Mouse (Mus musculus): ENCODE measurements around the gene Tomt. TPM values are rescaled to one million over a fixed set of nuclear protein-coding genes. Genes with fewer than 3 reads are reported as not detected.

Gene Tomt
- polyA plus RNA-seq, 2 experiments = 0.18 to 0.29 TPM

GRCm38 (mm10) chr7:101869163-101869500 is 37.0 kb downstream of the Tomt start:
- no peak for TF ChIP-seq POLR2A (IDR thresholded peaks at IDR 0.05; ENCODE audit: borderline replicate concordance, extremely low read depth, insufficient read depth, insufficient read length)

GRCm38 (mm10) chr7:101868241-101869162 is 37.7 kb downstream of the Tomt start:
- H3K36me3 ChIP-seq (ENCODE audit: control insufficient read depth, insufficient read depth, low read length) = no peaks in the 10 kb centered on the region
- H3K27ac ChIP-seq (replicated peaks; ENCODE audit: low read depth, low read length) = no peak overlapping the region
- no peaks in the 10 kb centered on the region for H3K9me3 ChIP-seq (ENCODE audit: control insufficient read depth, low read length)
- H3K4me3 ChIP-seq (replicated peaks; ENCODE audit: low read length) = no peak overlapping the region
- no peak overlapping the region for H3K4me2 ChIP-seq (replicated peaks; ENCODE audit: low read depth, low read length, severe bottlenecking)
- H3K9ac ChIP-seq (ENCODE audit: low read depth, low read length, severe bottlenecking) = no peak overlapping the region
- ATAC-seq (ENCODE audit: low FRiP score, low read depth) = no peak
- DNase-seq (ENCODE audit: low spot score) = no peak
- no peaks in the 10 kb centered on the region for H3K27me3 ChIP-seq (ENCODE audit: control insufficient read depth, insufficient read depth, low read length)
- TF ChIP-seq POLR2A (IDR thresholded peaks at IDR 0.05; ENCODE audit: borderline replicate concordance, extremely low read depth, insufficient read depth, insufficient read length) = no peak
- H3K4me1 ChIP-seq (ENCODE audit: control insufficient read depth, insufficient read depth, low read length) = no peaks in the 10 kb centered on the region
- WGBS = 78% methylated on average over 13 of the region's 13 CpGs

More at GRCm38 (mm10) chr7:101869163-101869500, 37.0 kb downstream of the Tomt start:
- H3K27me3 ChIP-seq (ENCODE audit: control insufficient read depth, insufficient read depth, low read length) = no peaks in the 10 kb centered on the region
- ATAC-seq (ENCODE audit: low FRiP score, low read depth) = no peak
- H3K27ac ChIP-seq (replicated peaks; ENCODE audit: low read depth, low read length) = no peak overlapping the region
- H3K9me3 ChIP-seq (ENCODE audit: control insufficient read depth, low read length) = no peaks in the 10 kb centered on the region
- no peak overlapping the region for H3K4me3 ChIP-seq (replicated peaks; ENCODE audit: low read length)
- no peak for DNase-seq (ENCODE audit: low spot score)
- H3K9ac ChIP-seq (ENCODE audit: low read depth, low read length, severe bottlenecking) = no peak overlapping the region
- H3K36me3 ChIP-seq (ENCODE audit: control insufficient read depth, insufficient read depth, low read length) = no peaks in the 10 kb centered on the region
- H3K4me2 ChIP-seq (replicated peaks; ENCODE audit: low read depth, low read length, severe bottlenecking) = no peak overlapping the region
- 69% methylated on average over 7 of the region's 7 CpGs for WGBS
- no peaks in the 10 kb centered on the region for H3K4me1 ChIP-seq (ENCODE audit: control insufficient read depth, insufficient read depth, low read length)

- DNase-seq (ENCODE audit: low spot score) = no peak
- no peak for ATAC-seq (ENCODE audit: low FRiP score, low read depth)
- WGBS = 92% methylated on average over 4 of the region's 4 CpGs
Observed at GRCm38 (mm10) chr7:101867482-101867881, 38.7 kb downstream of the Tomt start.

GRCm38 (mm10) chr7:101866491-101867265 is 39.5 kb downstream of the Tomt start:
- ATAC-seq (ENCODE audit: low FRiP score, low read depth) (no peak), DNase-seq (ENCODE audit: low spot score) (no peak)
- TF ChIP-seq POLR2A (IDR thresholded peaks at IDR 0.05; ENCODE audit: borderline replicate concordance, extremely low read depth, insufficient read depth, insufficient read length) = no peak
- Histone ChIP-seq H3K9ac (ENCODE audit: low read depth, low read length, severe bottlenecking) (no peak overlapping the region), H3K27me3 (ENCODE audit: control insufficient read depth, insufficient read depth, low read length) (no peaks in the 10 kb centered on the region), H3K27ac (replicated peaks; ENCODE audit: low read depth, low read length) (no peak overlapping the region), H3K4me1 (ENCODE audit: control insufficient read depth, insufficient read depth, low read length) (no peaks in the 10 kb centered on the region), H3K4me3 (replicated peaks; ENCODE audit: low read length) (no peak overlapping the region), H3K9me3 (ENCODE audit: control insufficient read depth, low read length) (no peaks in the 10 kb centered on the region), H3K4me2 (replicated peaks; ENCODE audit: low read depth, low read length, severe bottlenecking) (no peak overlapping the region), H3K36me3 (ENCODE audit: control insufficient read depth, insufficient read depth, low read length) (no peaks in the 10 kb centered on the region)
- 83% methylated on average over 11 of the region's 11 CpGs for WGBS

More at GRCm38 (mm10) chr7:101867482-101867881, 38.7 kb downstream of the Tomt start:
- Histone ChIP-seq H3K9ac (ENCODE audit: low read depth, low read length, severe bottlenecking) (no peak overlapping the region), H3K9me3 (ENCODE audit: control insufficient read depth, low read length) (no peaks in the 10 kb centered on the region), H3K36me3 (ENCODE audit: control insufficient read depth, insufficient read depth, low read length) (no peaks in the 10 kb centered on the region), H3K4me2 (replicated peaks; ENCODE audit: low read depth, low read length, severe bottlenecking) (no peak overlapping the region), H3K27ac (replicated peaks; ENCODE audit: low read depth, low read length) (no peak overlapping the region), H3K4me1 (ENCODE audit: control insufficient read depth, insufficient read depth, low read length) (no peaks in the 10 kb centered on the region), H3K4me3 (replicated peaks; ENCODE audit: low read length) (no peak overlapping the region), H3K27me3 (ENCODE audit: control insufficient read depth, insufficient read depth, low read length) (no peaks in the 10 kb centered on the region)
- no peak for TF ChIP-seq POLR2A (IDR thresholded peaks at IDR 0.05; ENCODE audit: borderline replicate concordance, extremely low read depth, insufficient read depth, insufficient read length)

GRCm38 (mm10) chr7:101863415-101863814 is 42.7 kb downstream of the Tomt start, which contains the start of gene Anapc15:
Gene Anapc15, plus strand, starts transcription at chr7:101863715.
- no peak for DNase-seq (ENCODE audit: low spot score)
- Histone ChIP-seq H3K9ac (ENCODE audit: low read depth, low read length, severe bottlenecking) (no peak within 1 kb of the TSS), H3K36me3 (ENCODE audit: control insufficient read depth, insufficient read depth, low read length) (no peaks in the 10 kb centered on the region), H3K27ac (replicated peaks; ENCODE audit: low read depth, low read length) (no peak within 1 kb of the TSS), H3K4me2 (replicated peaks; ENCODE audit: low read depth, low read length, severe bottlenecking) (no peak within 1 kb of the TSS), H3K9me3 (ENCODE audit: control insufficient read depth, low read length) (no peaks in the 10 kb centered on the region), H3K4me1 (ENCODE audit: control insufficient read depth, insufficient read depth, low read length) (no peaks in the 10 kb centered on the region), H3K27me3 (ENCODE audit: control insufficient read depth, insufficient read depth, low read length) (no peaks in the 10 kb centered on the region), H3K4me3 (replicated peaks; ENCODE audit: low read length) (no peak within 1 kb of the TSS)
- TF ChIP-seq POLR2A (IDR thresholded peaks at IDR 0.05; ENCODE audit: borderline replicate concordance, extremely low read depth, insufficient read depth, insufficient read length) = no peak
- no peak for ATAC-seq (ENCODE audit: low FRiP score, low read depth)
- 80% methylated on average over 3 of the region's 3 CpGs for WGBS
